Mouse (Mus musculus): ENCODE measurements at regions not wholly inside any gene's neighbourhood (a gene's known extent, or its start where the extent isn't known, plus 50 kb on each side); places are given as distances from the start of the nearest gene placed in this dataset.
"Not testable (repeated sequence)": the region's sequence is repeated elsewhere in the genome, so short reads cannot be mapped to it uniquely, and the experiment has no call there.

- DNase-seq (ENCODE audit: low read depth): no peak
Measured at GRCm38 (mm10) chr3:138609749-138610148, 83.8 kb downstream of the Eif4e start.

- DNase-seq (ENCODE audit: low read depth): no peak
Measured at GRCm38 (mm10) chr3:138612884-138613653, 87.1 kb downstream of the Eif4e start.

GRCm38 (mm10) chr3:138613680-138614079 lies 87.7 kb downstream of the Eif4e start:
- no peak for DNase-seq (ENCODE audit: low read depth)

GRCm38 (mm10) chr3:138614899-138615298 lies 88.9 kb downstream of the Eif4e start:
- DNase-seq (ENCODE audit: low read depth): no peak

- peak; percentile 25 for DNase-seq (ENCODE audit: low read depth)
Measured at GRCm38 (mm10) chr3:138620263-138620662, 94.3 kb downstream of the Eif4e start.

- DNase-seq (ENCODE audit: low read depth): no peak
Measured at GRCm38 (mm10) chr3:138624128-138624527, 98.1 kb downstream of the Eif4e start.

- DNase-seq (ENCODE audit: low read depth): no peak
Measured at GRCm38 (mm10) chr3:138626230-138626629, 100.3 kb downstream of the Eif4e start.

- no peak for DNase-seq (ENCODE audit: low read depth)
Measured at GRCm38 (mm10) chr3:138630231-138630630, 104.3 kb downstream of the Eif4e start.

GRCm38 (mm10) chr3:138632086-138632485 lies 106.1 kb downstream of the Eif4e start:
- no peak for DNase-seq (ENCODE audit: low read depth)

- DNase-seq (ENCODE audit: low read depth): peak; percentile 62
Measured at GRCm38 (mm10) chr3:138642026-138642425, 100.0 kb upstream of the Tspan5 start.

- DNase-seq (ENCODE audit: low read depth): no peak
Measured at GRCm38 (mm10) chr3:138643951-138644285, 98.1 kb upstream of the Tspan5 start.

- DNase-seq (ENCODE audit: low read depth): no peak
Measured at GRCm38 (mm10) chr3:138644286-138644951, 97.6 kb upstream of the Tspan5 start.

GRCm38 (mm10) chr3:138645320-138645719 lies 96.7 kb upstream of the Tspan5 start:
- DNase-seq (ENCODE audit: low read depth): no peak

GRCm38 (mm10) chr3:138649699-138650098 lies 92.3 kb upstream of the Tspan5 start:
- DNase-seq (ENCODE audit: low read depth): peak; percentile 12

GRCm38 (mm10) chr3:138650671-138651070 lies 91.3 kb upstream of the Tspan5 start:
- DNase-seq (ENCODE audit: low read depth): not testable (repeated sequence)

GRCm38 (mm10) chr3:138651361-138652205 lies 90.4 kb upstream of the Tspan5 start:
- DNase-seq (ENCODE audit: low read depth): no peak

GRCm38 (mm10) chr3:138652206-138652605 lies 89.8 kb upstream of the Tspan5 start:
- no peak for DNase-seq (ENCODE audit: low read depth)

GRCm38 (mm10) chr3:138652685-138653084 lies 89.3 kb upstream of the Tspan5 start:
- DNase-seq (ENCODE audit: low read depth): no peak

GRCm38 (mm10) chr3:138653549-138654246 lies 88.3 kb upstream of the Tspan5 start:
- no peak for DNase-seq (ENCODE audit: low read depth)

GRCm38 (mm10) chr3:138654610-138655371 lies 87.2 kb upstream of the Tspan5 start:
- no peak for DNase-seq (ENCODE audit: low read depth)

- no peak for DNase-seq (ENCODE audit: low read depth)
Measured at GRCm38 (mm10) chr3:138655479-138655878, 86.5 kb upstream of the Tspan5 start.

Measured in induced T-regulatory cell, adult 2 months (primary cell).